Mouse (Mus musculus): ENCODE measurements around the gene Hyal1.

Hyal1 gene

GRCm38 (mm10) chr9:107550491-107551116 is 26.1 kb upstream of the Hyal1 start:
- CTCF ChIA-PET = interaction anchor here (0.7 to 1.4 kb wide), 2 partner anchors 12 to 1016 kb away, joined by 3 to 7 read pairs; partner anchors contain the start of gene Tusc2

GRCm38 (mm10) chr9:107551117-107551889 is 25.4 kb upstream of the Hyal1 start, which contains the start of gene Rassf1:
TSS of gene Rassf1 (plus strand) at chr9:107551555.
- CTCF ChIA-PET = interaction anchor here (1.4 kb wide), 1 partner anchor 12 kb away, joined by 3 read pairs; the partner anchor contains the start of gene Tusc2

GRCm38 (mm10) chr9:107551890-107552355 is 24.8 kb upstream of the Hyal1 start:
- CTCF ChIA-PET = no interaction called here

- CTCF ChIA-PET = no interaction called here
Observed at GRCm38 (mm10) chr9:107552690-107553393, 23.9 kb upstream of the Hyal1 start.

- CTCF ChIA-PET = interaction anchor here (0.7 kb wide), 1 partner anchor 10 kb away, joined by 5 read pairs; no protein-coding TSS in a partner anchor
Observed at GRCm38 (mm10) chr9:107553541-107554318, 23.0 kb upstream of the Hyal1 start.

GRCm38 (mm10) chr9:107554319-107554825 is 22.4 kb upstream of the Hyal1 start:
- CTCF ChIA-PET = no interaction called here

GRCm38 (mm10) chr9:107555031-107555457 is 21.7 kb upstream of the Hyal1 start:
- CTCF ChIA-PET = no interaction called here

- CTCF ChIA-PET = interaction anchor here (1.1 kb wide), 1 partner anchor 9 kb away, joined by 4 read pairs; no protein-coding TSS in a partner anchor
Observed at GRCm38 (mm10) chr9:107555701-107556100, 21.0 kb upstream of the Hyal1 start.

GRCm38 (mm10) chr9:107556346-107556745 is 20.4 kb upstream of the Hyal1 start:
- CTCF ChIA-PET = interaction anchor here (0.8 to 1.1 kb wide), 2 partner anchors 9 kb away, joined by 3 to 4 read pairs; no protein-coding TSS in a partner anchor

GRCm38 (mm10) chr9:107563029-107563581 is 13.6 kb upstream of the Hyal1 start, which contains the start of gene Tusc2:
TSS of gene Tusc2 (plus strand) at chr9:107563255.
- CTCF ChIA-PET = interaction anchor here (1.0 to 1.1 kb wide), 2 partner anchors 13 to 20 kb away, joined by 3 read pairs; no protein-coding TSS in a partner anchor

- CTCF ChIA-PET = interaction anchor here (0.6 to 1.3 kb wide), 4 partner anchors 9 to 112 kb away, joined by 3 to 4 read pairs (median 4); partner anchors contain the start of gene Naa80
Observed at GRCm38 (mm10) chr9:107565556-107565955, 11.2 kb upstream of the Hyal1 start.

GRCm38 (mm10) chr9:107566041-107566709 is 10.6 kb upstream of the Hyal1 start:
- CTCF ChIA-PET = interaction anchor here (0.8 kb wide), 2 partner anchors 9 to 22 kb away, joined by 3 to 4 read pairs; no protein-coding TSS in a partner anchor

GRCm38 (mm10) chr9:107566855-107567254 is 9.9 kb upstream of the Hyal1 start:
- CTCF ChIA-PET = interaction anchor here (0.8 kb wide), 1 partner anchor 22 kb away, joined by 4 read pairs; no protein-coding TSS in a partner anchor

GRCm38 (mm10) chr9:107567702-107568319 is 8.9 kb upstream of the Hyal1 start, which contains the start of gene Hyal2:
TSS of gene Hyal2 (plus strand) at chr9:107567945.
- CTCF ChIA-PET = no interaction called here

GRCm38 (mm10) chr9:107568331-107569261 is 8.1 kb upstream of the Hyal1 start:
- CTCF ChIA-PET = no interaction called here

- CTCF ChIA-PET = interaction anchor here (0.8 kb wide), 1 partner anchor 144 kb away, joined by 3 read pairs; no protein-coding TSS in a partner anchor
Observed at GRCm38 (mm10) chr9:107569270-107569669, 7.5 kb upstream of the Hyal1 start.

GRCm38 (mm10) chr9:107570016-107570415 is 6.7 kb upstream of the Hyal1 start:
- CTCF ChIA-PET = interaction anchor here (0.8 kb wide), 1 partner anchor 144 kb away, joined by 3 read pairs; no protein-coding TSS in a partner anchor

GRCm38 (mm10) chr9:107570845-107571244 is 5.9 kb upstream of the Hyal1 start:
- CTCF ChIA-PET = no interaction called here
